Mouse (Mus musculus) layer of hippocampus, postnatal 25 days (tissue): ENCODE results near the gene Ifi27. TPM values are rescaled to one million over a fixed set of nuclear protein-coding genes. Genes with fewer than 3 reads are reported as not detected.
"Not testable (repeated sequence)": the region's sequence is repeated elsewhere in the genome, so short reads cannot be mapped to it uniquely, and the experiment has no call there.

Experiments
- DNase-seq, 2 experiments: peaks; one replicate each; pipeline ENCODE4 v3.0.0; 2022; ENCODE audit warnings: mixed read lengths in 2 of 2, low spot score in 1 of 2; ENCODE audit errors: extremely low spot score in 1 of 2
- total RNA-seq, 2 experiments: library from RNA; stranded (reverse); gene quantifications; 2 replicates each; pipeline ENCODE4 v1.2.3; 2021

Gene Ifi27
- total RNA-seq, 2 experiments from 2014 or later = 74.1 to 81.0 TPM

DNA sequence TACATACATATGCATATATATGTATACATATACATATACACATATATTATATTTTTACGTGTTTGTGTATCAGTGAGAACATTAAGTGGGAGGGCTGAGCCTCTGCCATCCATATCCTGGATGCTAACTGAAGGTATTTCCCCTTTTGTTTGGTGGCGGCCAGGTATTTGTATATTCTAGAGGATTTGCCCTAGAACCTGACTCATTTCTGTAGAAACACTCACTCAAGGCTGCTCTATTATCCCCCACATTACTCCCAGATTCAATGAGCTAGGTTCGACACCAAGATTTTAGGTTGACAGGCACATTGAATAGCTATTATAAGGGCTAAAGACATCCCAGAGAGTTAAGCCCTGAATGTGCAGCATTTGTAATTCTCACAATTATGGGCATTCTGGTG lies 11.0 kb downstream of the Ifi27 start:
- no peak for DNase-seq

DNA sequence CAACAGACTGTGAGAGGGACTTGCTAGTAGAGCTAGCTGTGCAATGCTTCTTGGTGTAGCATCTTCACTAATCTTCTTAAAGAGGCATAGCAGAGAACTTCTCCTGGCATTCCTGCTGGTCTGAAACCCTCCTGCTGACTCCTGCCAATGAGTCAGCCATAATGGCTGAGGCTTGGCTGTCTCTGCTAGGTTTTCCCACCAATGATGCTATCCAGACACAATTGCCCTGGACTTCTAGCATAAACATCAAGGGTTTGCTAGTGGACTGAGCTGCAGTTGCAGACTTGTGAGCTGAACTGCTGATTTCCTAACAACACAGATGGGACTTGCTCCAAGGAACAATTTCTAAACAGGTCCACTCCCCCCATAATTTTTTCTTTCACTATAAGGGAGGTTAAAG lies 19.4 kb downstream of the Ifi27 start:
- DNase-seq = no peak

DNA sequence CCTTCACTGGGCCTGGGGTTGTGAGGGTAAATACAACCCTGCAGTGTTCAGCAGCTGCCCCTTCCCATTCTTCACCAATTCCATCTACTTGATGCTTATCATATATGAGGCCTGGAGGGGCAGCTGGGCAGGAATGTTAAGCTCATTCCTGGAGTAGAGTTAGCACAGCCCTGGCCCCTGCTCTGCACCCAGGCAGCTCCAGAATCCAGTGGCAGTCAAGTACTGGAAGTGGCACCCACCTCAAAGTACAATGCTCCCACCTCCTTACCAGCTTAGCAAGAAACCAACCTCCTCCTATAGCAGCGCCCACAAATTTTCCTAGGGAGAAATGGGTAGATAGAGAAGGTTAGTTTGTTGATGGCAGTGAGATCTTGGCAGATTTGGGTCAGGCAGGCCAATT lies 22.7 kb downstream of the Ifi27 start:
- not testable (repeated sequence) for DNase-seq

DNA sequence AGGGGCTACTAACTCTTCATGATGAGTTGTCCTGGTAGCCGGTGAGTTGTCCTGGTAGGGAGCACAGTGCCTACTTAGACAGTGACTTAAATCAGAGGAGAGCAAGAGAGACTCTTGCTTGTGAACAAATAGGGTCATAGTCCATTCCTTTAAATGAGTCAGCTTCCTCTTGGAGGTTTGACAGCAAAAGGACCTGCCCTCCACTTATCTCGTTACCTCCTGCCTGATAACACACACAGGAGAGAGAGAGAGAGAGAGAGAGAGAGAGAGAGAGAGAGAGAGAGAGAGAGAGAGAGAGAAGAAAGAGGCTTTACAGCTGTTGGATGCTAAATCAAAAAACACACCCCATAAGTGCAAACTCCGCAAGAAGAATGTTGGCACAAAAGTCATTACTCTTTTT lies 23.1 kb downstream of the Ifi27 start, which contains the start of gene Ifi27l2b:
Gene Ifi27l2b, minus strand, starts transcription at position 84 of the 400 bp plus-strand sequence.
- DNase-seq = no peak

DNA sequence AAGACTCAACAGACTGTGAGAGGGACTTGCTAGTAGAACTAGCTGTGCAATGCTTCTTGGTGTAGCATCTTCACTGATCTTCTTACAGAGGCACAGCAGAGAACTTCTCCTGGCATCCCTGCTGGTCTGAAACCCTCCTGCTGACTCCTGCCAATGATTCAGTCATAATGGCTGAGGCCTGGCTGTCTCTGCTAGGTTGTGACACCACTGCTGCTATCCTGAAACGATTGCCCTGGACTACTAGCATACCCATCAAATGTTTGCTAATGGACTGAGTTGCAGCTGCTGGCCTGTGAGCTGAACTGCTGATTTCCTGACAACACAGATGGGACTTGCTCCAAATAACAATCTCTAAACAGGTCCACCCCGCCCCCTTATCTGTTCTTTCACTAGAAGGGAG lies 40.5 kb downstream of the Ifi27 start:
- no peak for DNase-seq

DNA sequence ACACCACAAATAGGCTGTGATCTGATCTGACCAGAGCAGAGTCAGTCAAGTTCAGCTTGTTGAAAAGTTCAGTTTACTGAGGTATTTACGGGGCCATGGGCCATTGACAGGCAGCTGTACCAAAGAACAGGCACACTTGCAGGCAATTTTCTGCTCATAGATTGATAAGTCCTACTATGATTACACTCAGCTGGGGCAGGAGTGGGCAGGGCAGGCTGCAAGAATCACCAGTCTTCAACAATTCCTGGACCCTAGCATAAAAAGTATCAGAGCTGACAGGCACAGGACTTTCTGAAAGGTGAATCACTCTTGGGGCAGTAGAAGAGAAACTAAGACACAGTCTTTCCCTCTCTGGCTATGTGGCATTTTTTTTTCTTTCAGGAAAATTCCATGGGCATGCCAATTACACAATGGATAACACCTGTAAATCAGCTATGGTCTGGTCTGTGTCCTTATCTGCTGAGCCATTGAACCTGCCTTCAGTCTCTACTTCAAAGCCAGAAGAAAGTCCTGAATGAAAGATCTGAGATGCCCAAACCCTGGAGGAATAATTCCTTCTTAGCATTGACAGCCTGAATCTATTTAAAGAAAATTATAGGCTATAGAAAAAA lies 42.9 kb downstream of the Ifi27 start:
- DNase-seq = no peak

DNA sequence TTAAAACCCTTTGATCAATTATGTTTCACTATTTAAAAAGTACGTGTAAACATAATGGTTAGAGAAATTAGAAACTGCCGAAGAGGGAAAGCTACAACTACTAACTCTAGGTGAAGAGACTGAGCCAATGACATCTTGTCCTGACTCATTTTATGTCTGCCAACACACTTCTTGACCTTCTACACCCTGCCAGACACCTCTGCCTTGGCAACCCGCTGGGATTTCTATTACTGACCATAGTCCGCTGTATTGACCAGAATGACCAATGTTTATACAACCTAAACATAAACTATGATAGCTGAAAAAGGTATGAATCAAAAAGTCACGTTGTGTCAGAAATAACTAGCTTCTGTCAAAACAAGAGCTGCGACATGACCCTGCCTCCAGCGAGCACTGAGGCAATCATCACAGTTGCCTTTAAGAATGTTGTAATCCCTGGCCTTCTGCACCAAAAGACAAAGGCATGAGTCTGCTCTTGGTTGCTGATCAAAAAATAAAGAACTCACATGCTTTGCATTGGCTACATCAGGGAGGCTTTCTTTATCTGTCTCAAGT lies 43.5 kb downstream of the Ifi27 start:
- no peak for DNase-seq

DNA sequence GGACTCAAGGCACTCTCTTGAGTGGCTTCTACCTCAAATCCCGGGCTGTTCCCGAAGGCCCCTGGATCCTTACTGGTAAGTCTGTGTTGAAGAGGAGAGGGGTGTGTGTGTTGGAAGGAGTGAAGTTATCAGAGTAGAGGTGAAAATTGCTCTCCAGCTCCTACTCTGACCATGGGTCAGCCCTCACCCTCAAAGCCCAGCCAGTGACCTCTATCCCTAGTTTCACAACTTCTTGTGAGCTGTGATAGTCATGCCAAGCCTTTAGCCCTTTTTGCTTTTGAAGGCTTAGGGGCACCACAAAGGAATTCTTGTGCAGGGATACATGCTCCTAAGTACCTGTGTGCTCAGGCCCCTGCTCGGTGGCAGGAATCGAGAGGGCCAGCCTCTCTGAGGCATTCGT lies 47.7 kb downstream of the Ifi27 start:
- DNase-seq = no peak

DNA sequence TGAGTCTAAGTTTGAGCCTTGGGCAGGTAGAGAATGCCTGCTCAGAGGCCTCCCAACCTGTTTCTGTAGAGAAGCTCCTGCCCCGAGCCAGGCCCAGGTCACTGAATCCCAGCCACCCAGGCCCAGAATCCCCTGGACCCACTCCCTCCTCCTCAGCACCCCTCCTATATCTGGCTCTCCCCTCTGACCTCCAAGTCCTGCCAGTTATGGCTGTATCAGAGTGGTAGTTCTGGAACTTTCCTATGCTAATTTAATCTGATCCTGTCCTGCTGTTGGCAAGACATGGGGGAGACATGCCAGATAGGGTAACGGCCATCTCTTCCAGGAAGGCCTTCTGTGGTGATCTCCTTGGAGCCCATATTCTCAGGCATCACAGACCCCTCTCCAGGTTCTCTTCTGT lies 48.8 kb downstream of the Ifi27 start:
- DNase-seq = no peak

DNA sequence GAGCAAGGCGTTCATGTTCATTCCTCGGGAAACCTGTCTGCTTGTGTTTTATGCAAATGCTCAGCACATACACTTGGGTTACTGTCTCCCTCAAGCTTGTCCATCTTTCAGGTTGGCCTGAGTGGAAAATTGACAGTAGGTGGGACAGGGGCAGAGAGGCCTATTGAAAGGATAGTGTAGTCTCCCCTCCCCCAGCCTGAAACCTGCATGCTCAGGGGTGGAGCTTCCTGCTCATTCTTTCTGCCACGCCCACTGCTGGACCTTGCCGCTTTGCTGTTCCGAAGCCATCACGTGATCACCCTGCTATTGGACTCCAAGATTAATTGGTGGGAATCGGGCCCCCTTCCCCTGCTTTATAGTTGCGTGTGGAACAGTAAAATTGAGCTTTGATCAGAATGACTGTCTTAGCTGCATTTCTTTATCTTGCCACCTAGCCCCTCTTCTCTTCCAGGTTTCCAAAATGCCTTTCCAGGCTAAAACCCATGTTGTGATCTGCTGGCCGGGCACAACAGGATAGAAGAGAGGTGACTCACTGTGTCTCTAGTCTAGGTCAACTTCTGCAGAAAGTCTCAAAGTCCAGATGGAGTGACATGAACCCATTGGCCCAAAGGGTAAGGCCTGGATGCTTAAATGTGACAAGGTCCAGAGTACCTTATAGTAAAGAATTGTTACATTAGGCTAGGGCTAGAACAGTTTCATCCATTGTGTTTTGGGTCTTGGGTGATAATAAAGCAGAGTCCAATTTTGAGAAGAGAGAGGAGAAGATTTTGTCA lies 50.4 kb downstream of the Ifi27 start:
- not testable (repeated sequence) for DNase-seq

DNA sequence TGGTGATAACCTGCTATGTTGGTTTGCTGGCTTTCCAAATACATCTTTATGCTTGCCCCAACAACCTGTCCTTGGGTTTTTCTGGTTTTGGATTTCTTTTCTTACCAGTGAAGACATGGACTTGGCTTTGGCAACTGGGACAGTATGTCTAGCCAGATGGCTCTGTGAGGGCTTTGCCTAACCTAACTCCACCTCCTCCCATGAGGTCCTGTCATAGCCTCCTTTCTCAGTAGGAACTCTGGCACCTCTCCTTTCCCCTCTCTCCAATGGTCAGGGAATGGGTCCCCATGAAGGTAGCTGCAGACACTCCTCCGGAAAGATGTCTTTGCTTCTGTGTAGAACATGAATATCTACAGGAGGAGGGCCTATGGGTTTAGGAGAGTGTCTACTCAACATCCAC lies 52.7 kb downstream of the Ifi27 start:
- DNase-seq = no peak

DNA sequence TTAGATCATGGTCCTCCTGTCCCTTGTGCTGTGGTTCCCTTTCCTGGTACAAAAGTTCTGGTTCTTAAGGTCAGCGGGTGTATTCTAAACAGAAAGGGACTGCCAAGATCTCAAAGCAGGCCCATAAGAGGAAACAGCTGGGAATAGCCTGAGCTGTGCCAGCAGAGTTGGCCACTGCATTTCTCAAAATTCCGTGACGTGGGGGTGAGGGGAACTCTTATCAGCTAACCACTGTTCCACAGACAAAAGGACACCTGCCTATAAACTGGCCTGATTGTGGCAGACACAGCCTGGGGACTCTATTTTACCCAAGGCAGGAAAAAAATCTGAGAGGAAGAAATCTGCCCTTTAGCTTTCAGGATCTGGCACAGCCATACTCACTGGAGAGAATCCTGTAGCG lies 53.3 kb downstream of the Ifi27 start:
- DNase-seq = no peak

DNA sequence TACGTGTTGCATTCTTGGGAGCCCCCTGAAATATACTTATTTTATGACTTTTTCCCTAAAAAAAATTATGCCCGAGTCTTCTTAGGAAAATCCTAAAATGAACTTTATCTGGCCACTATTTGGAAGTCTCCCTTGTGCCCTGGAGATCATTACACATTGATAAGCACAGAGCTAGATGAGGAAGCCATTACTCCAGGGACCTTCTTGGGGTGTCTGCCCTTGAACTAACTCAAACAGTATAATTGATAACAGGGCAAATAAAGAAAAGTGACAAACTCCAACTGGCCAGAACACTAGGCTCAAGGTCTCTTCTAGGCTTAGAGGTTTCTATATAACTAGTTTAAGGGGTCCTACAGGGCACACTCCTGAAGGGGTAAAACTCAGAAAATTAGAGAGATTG lies 53.7 kb downstream of the Ifi27 start:
- no peak for DNase-seq

Other genes with a start within 250 kb of the Ifi27 start
- gene Prima1, start 192.1 kb upstream of the Ifi27 start, total RNA-seq = 1 to 10 TPM; 6.0 to 7.3 TPM
- 1 to 10 TPM; 1.5 to 2.3 TPM for gene Fam181a, start 123.2 kb upstream of the Ifi27 start, total RNA-seq
- gene Asb2, start 78.2 kb upstream of the Ifi27 start, total RNA-seq = 1 to 10 TPM; 1.9 to 2.2 TPM
- 10 to 100 TPM; 46.6 to 53.9 TPM for gene Otub2, start 45.5 kb upstream of the Ifi27 start, total RNA-seq
- gene 9330161L09Rik, start 26.4 kb upstream of the Ifi27 start, total RNA-seq = 1 to 10 TPM; 1.6 to 3.4 TPM
- 100 to 1,000 TPM; 211 to 223 TPM for gene Ddx24, start 8.4 kb upstream of the Ifi27 start, total RNA-seq
- 1 to 10 TPM; 1.2 to 1.6 TPM for gene Ifi27l2a, start 9.5 kb downstream of the Ifi27 start, total RNA-seq
- gene Ifi27l2b, start 23.0 kb downstream of the Ifi27 start, total RNA-seq = not detected
- gene Ppp4r4, start 98.1 kb downstream of the Ifi27 start, total RNA-seq = 10 to 100 TPM; 43.6 to 47.9 TPM
- gene Serpina10, start 197.2 kb downstream of the Ifi27 start, total RNA-seq = not detected
- gene Serpina6, start 223.0 kb downstream of the Ifi27 start, total RNA-seq = not detected
- not detected for gene Serpina16, start 241.9 kb downstream of the Ifi27 start, total RNA-seq